Mouse (Mus musculus): Measurements from ENCODE around the gene Lcp1. TPM values are rescaled to one million over a fixed set of nuclear protein-coding genes. Genes with fewer than 3 reads are reported as not detected.
A peak's percentile ranks its signal among the peaks of the same experiment; 100 is the strongest.

Gene Lcp1
- total and polyA plus RNA-seq, 3 experiments = 258 to 777 (median 373) TPM

DNA sequence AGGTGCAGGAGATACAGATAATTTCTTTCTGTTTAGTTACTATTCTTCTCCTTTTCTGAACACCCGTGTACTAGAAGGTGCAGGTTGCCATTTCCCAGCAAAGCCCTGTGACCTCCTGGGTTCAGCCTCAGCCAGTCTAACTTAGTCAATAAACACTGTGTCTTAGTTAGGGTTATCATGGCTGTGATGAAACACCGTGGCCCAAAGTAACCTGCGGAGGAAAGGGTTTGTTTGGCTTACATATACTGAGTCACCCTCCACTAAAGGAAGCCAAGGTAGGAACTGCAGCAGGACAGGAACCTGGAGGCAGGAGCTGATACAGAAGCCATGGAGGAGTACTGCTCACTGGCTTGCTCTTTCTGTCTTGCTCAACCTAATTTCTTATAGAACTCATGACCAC, 119.5 kb downstream of the Lcp1 start:
- Histone ChIP-seq H3K27ac (ENCODE audit: insufficient read depth, low read depth) (no peak overlapping the region), H3K9ac (ENCODE audit: insufficient read depth, low read depth) (no peak overlapping the region), H3K9me3 (replicated peaks; ENCODE audit: low read length) (no peaks in the 10 kb centered on the region), H3K4me1 (ENCODE audit: control insufficient read depth in 1 of 2, insufficient read depth in 2 of 2) (peaks cover 0 to 1% of the 10 kb centered on the region in 2 experiments; a peak in 2 of 4 replicates), H3K36me3 (replicated peaks in 1 of 2; ENCODE audit: control insufficient read depth in 1 of 2, insufficient read depth in 1 of 2, low read length in 1 of 2) (no peaks in the 10 kb centered on the region), H3K79me2 (replicated peaks; ENCODE audit: control insufficient read depth, extremely low read depth, insufficient read depth, poor library complexity, severe bottlenecking) (no peaks in the 10 kb centered on the region), H3K4me2 (ENCODE audit: insufficient read depth, low read depth, poor library complexity, severe bottlenecking) (no peak overlapping the region), H3K4me3 (replicated peaks in 1 of 3; ENCODE audit: low read depth in 2 of 3, low read length in 2 of 3, poor library complexity in 1 of 3) (no peak overlapping the region), H3K27me3 (replicated peaks) (no peaks in the 10 kb centered on the region)
- TF ChIP-seq MYC (IDR thresholded peaks at IDR 0.05; ENCODE audit: low read depth, low read length) (no peak), CTCF (conservative IDR thresholded peaks at IDR 0.05 in 1 of 2, IDR thresholded peaks at IDR 0.05 in 1 of 2; ENCODE audit: low read depth in 2 of 2, low read length in 2 of 2) (no peak), JUND (conservative IDR thresholded peaks at IDR 0.05; ENCODE audit: low read depth, low read length) (no peak), BHLHE40 (IDR thresholded peaks at IDR 0.05; ENCODE audit: low read depth, low read length) (no peak), ZC3H11A (IDR thresholded peaks at IDR 0.05; ENCODE audit: low read depth, low read length) (no peak)
- no peak for DNase-seq (ENCODE audit: extremely low read depth)
- dilution Hi-C loops (cut with MboI; ENCODE audit: extremely low pct_ligation_motif_present, extremely low pct_unique_long_range_greater_than_20kb, low sequenced_read_pairs) = no loop called here
- in situ Hi-C loops (cut with MboI; ENCODE audit: low pct_ligation_motif_present, low pct_unique_long_range_greater_than_20kb, low sequenced_read_pairs) = no loop called here

DNA sequence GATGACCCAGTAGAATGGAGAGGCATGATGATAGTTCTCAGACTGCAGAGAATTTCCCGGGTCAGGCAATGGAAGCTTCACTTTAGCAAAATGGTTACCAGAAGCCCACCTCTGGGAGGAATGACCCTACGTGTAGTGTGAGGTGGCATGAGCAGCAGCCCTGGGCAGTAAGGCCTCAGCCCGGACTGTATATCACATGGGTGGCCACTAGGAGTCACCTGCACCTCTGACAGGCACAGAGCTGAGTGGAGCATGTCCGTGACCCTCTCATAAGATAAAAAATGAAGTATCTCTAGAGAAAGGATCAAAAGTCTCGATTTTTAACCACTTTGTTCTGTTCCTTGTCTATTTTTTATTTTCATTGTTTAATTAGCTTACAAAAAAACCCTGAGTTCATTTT, 125.6 kb downstream of the Lcp1 start:
- dilution Hi-C loops (cut with MboI; ENCODE audit: extremely low pct_ligation_motif_present, extremely low pct_unique_long_range_greater_than_20kb, low sequenced_read_pairs) (no loop called here), in situ Hi-C loops (cut with MboI; ENCODE audit: low pct_ligation_motif_present, low pct_unique_long_range_greater_than_20kb, low sequenced_read_pairs) (no loop called here)
- Histone ChIP-seq H3K4me1 (ENCODE audit: control insufficient read depth in 1 of 2, insufficient read depth in 2 of 2) (peaks cover 4 to 13% of the 10 kb centered on the region in 2 experiments; a peak in 3 of 4 replicates), H3K27ac (ENCODE audit: insufficient read depth, low read depth) (no peak overlapping the region), H3K27me3 (replicated peaks) (no peaks in the 10 kb centered on the region), H3K4me3 (replicated peaks in 1 of 3; ENCODE audit: low read depth in 2 of 3, low read length in 2 of 3, poor library complexity in 1 of 3) (no peak overlapping the region), H3K79me2 (replicated peaks; ENCODE audit: control insufficient read depth, extremely low read depth, insufficient read depth, poor library complexity, severe bottlenecking) (no peaks in the 10 kb centered on the region), H3K36me3 (replicated peaks in 1 of 2; ENCODE audit: control insufficient read depth in 1 of 2, insufficient read depth in 1 of 2, low read length in 1 of 2) (no peaks in the 10 kb centered on the region), H3K9ac (ENCODE audit: insufficient read depth, low read depth) (no peak overlapping the region), H3K4me2 (ENCODE audit: insufficient read depth, low read depth, poor library complexity, severe bottlenecking) (no peak overlapping the region), H3K9me3 (replicated peaks; ENCODE audit: low read length) (no peaks in the 10 kb centered on the region)
- peak; percentile 27 for DNase-seq (ENCODE audit: extremely low read depth)
- TF ChIP-seq E2F4 (IDR thresholded peaks at IDR 0.05; ENCODE audit: insufficient replicate concordance, low read depth, low read length) (no peak), RAD21 (IDR thresholded peaks at IDR 0.05; ENCODE audit: low read depth, low read length) (peak; percentile 68), SMC3 (IDR thresholded peaks at IDR 0.05; ENCODE audit: low read depth, low read length) (peak; percentile 67), BHLHE40 (IDR thresholded peaks at IDR 0.05; ENCODE audit: low read depth, low read length) (no peak), MAX (IDR thresholded peaks at IDR 0.05; ENCODE audit: low read length) (0 out of 2 replicates have a peak, but pooled peaks have one; percentile 9), CTCF (conservative IDR thresholded peaks at IDR 0.05 in 1 of 2, IDR thresholded peaks at IDR 0.05 in 1 of 2; ENCODE audit: low read depth in 2 of 2, low read length in 2 of 2) (peak; percentile 45 to 70)

DNA sequence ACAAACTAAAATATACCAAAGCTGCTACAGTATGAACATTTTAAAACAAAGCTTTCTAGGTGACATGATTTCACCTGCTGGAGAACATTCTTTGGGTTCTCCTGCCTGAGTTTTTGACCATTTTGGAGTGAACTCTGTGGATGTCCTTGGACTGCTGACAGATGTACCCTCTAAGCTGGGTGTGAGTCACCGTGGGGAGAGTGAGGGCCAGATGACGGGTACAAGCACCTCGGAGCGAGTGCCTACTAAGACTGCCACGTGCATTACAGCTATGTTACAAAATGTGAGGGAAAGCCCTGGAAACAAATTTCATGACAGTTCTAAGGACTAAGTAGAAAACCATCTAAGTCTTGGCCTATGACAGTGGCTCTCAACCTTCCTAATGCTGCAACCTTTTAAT, 138.6 kb downstream of the Lcp1 start:
- no peak overlapping the region for H3K27ac ChIP-seq (ENCODE audit: insufficient read depth, low read depth)
- H3K79me2 ChIP-seq (replicated peaks; ENCODE audit: control insufficient read depth, extremely low read depth, insufficient read depth, poor library complexity, severe bottlenecking) = no peaks in the 10 kb centered on the region
- H3K36me3 ChIP-seq (replicated peaks in 1 of 2; ENCODE audit: control insufficient read depth in 1 of 2, insufficient read depth in 1 of 2, low read length in 1 of 2) = no peaks in the 10 kb centered on the region
- H3K27me3 ChIP-seq (replicated peaks) = peaks cover 6% of the 10 kb centered on the region
- H3K4me3 ChIP-seq (replicated peaks in 1 of 3; ENCODE audit: low read depth in 2 of 3, low read length in 2 of 3, poor library complexity in 1 of 3) = no peak overlapping the region
- DNase-seq (ENCODE audit: extremely low read depth) = no peak
- H3K9me3 ChIP-seq (replicated peaks; ENCODE audit: low read length) = no peaks in the 10 kb centered on the region
- in situ Hi-C loops (cut with MboI; ENCODE audit: low pct_ligation_motif_present, low pct_unique_long_range_greater_than_20kb, low sequenced_read_pairs) (no loop called here), dilution Hi-C loops (cut with MboI; ENCODE audit: extremely low pct_ligation_motif_present, extremely low pct_unique_long_range_greater_than_20kb, low sequenced_read_pairs) (no loop called here)
- TF ChIP-seq JUND (conservative IDR thresholded peaks at IDR 0.05; ENCODE audit: low read depth, low read length) (no peak), UBTF (IDR thresholded peaks at IDR 0.05; ENCODE audit: low read depth, low read length) (no peak), E2F4 (IDR thresholded peaks at IDR 0.05; ENCODE audit: insufficient replicate concordance, low read depth, low read length) (no peak), EP300 (IDR thresholded peaks at IDR 0.05; ENCODE audit: low read length) (no peak), CHD2 (IDR thresholded peaks at IDR 0.05; ENCODE audit: low read length) (no peak), IRF4 (IDR thresholded peaks at IDR 0.05; ENCODE audit: low read depth, low read length) (no peak), USF2 (conservative IDR thresholded peaks at IDR 0.05; ENCODE audit: low read depth, low read length) (no peak), MEF2A (IDR thresholded peaks at IDR 0.05; ENCODE audit: borderline replicate concordance, low read depth, low read length) (no peak), ETS1 (conservative IDR thresholded peaks at IDR 0.05; ENCODE audit: low read depth, low read length) (no peak), ZKSCAN1 (IDR thresholded peaks at IDR 0.05; ENCODE audit: borderline replicate concordance, low read depth, low read length) (no peak), GABPA (IDR thresholded peaks at IDR 0.05; ENCODE audit: insufficient replicate concordance, low read depth, low read length) (no peak), BHLHE40 (IDR thresholded peaks at IDR 0.05; ENCODE audit: low read depth, low read length) (no peak), MYC (IDR thresholded peaks at IDR 0.05; ENCODE audit: low read depth, low read length) (no peak), USF1 (IDR thresholded peaks at IDR 0.05; ENCODE audit: low read depth, low read length) (no peak), TCF12 (IDR thresholded peaks at IDR 0.05; ENCODE audit: low read depth, low read length) (no peak)
- no peak overlapping the region for H3K4me2 ChIP-seq (ENCODE audit: insufficient read depth, low read depth, poor library complexity, severe bottlenecking)
- H3K4me1 ChIP-seq (ENCODE audit: control insufficient read depth in 1 of 2, insufficient read depth in 2 of 2) = no peaks in the 10 kb centered on the region
- no peak overlapping the region for H3K9ac ChIP-seq (ENCODE audit: insufficient read depth, low read depth)
